Mouse (Mus musculus): ENCODE data around the gene Syf2. TPM values are rescaled to one million over a fixed set of nuclear protein-coding genes. Genes with fewer than 3 reads are reported as not detected.
A peak's percentile ranks its signal among the peaks of the same experiment; 100 is the strongest.

Syf2 gene
- total RNA-seq, 4 experiments from 2014 or later = 45.5 to 65.0 (median 51.9) TPM

- DNase-seq (ENCODE audit: low spot score in 2 of 2) = peak; percentile 97 to 99
These were observed 7.3 kb upstream of the Syf2 start, which contains the start of gene Rsrp1 for GRCm38 (mm10) chr4:134923258-134924018. Gene Rsrp1, plus strand, starts transcription at chr4:134923592.

GRCm38 (mm10) chr4:134924019-134924741 lies 6.5 kb upstream of the Syf2 start:
- DNase-seq (ENCODE audit: low spot score in 2 of 2) = no peak

GRCm38 (mm10) chr4:134925206-134925605 lies 5.5 kb upstream of the Syf2 start:
- DNase-seq (ENCODE audit: low spot score in 2 of 2) = no peak

- no peak for DNase-seq (ENCODE audit: low spot score in 2 of 2)
These were observed 2.8 kb upstream of the Syf2 start for GRCm38 (mm10) chr4:134927815-134928463.

GRCm38 (mm10) chr4:134928464-134928836 lies 2.2 kb upstream of the Syf2 start:
- no peak for DNase-seq (ENCODE audit: low spot score in 2 of 2)

GRCm38 (mm10) chr4:134929536-134929935 lies 1.2 kb upstream of the Syf2 start:
- no peak for DNase-seq (ENCODE audit: low spot score in 2 of 2)

- DNase-seq (ENCODE audit: low spot score in 2 of 2) = no peak
These were observed 508 bp upstream of the Syf2 start for GRCm38 (mm10) chr4:134930190-134930589.

- DNase-seq (ENCODE audit: low spot score in 2 of 2) = no peak
These were observed 6.8 kb downstream of the Syf2 start for GRCm38 (mm10) chr4:134937240-134938176.

GRCm38 (mm10) chr4:134939900-134940299 lies 9.2 kb downstream of the Syf2 start:
- DNase-seq (ENCODE audit: low spot score in 2 of 2) = no peak

- no peak for DNase-seq (ENCODE audit: low spot score in 2 of 2)
These were observed 13.2 kb downstream of the Syf2 start for GRCm38 (mm10) chr4:134943758-134944538.

- peak; percentile 69 to 81 for DNase-seq (ENCODE audit: low spot score in 2 of 2)
These were observed 15.5 kb downstream of the Syf2 start for GRCm38 (mm10) chr4:134946024-134946744.

GRCm38 (mm10) chr4:134950518-134951091 lies 19.9 kb downstream of the Syf2 start:
- no peak for DNase-seq (ENCODE audit: low spot score in 2 of 2)

GRCm38 (mm10) chr4:134954461-134954860 lies 23.8 kb downstream of the Syf2 start:
- no peak for DNase-seq (ENCODE audit: low spot score in 2 of 2)

GRCm38 (mm10) chr4:134955196-134955595 lies 24.5 kb downstream of the Syf2 start:
- DNase-seq (ENCODE audit: low spot score in 2 of 2) = no peak

GRCm38 (mm10) chr4:134955845-134956244 lies 25.1 kb downstream of the Syf2 start:
- no peak for DNase-seq (ENCODE audit: low spot score in 2 of 2)

GRCm38 (mm10) chr4:134956328-134956727 lies 25.6 kb downstream of the Syf2 start:
- peak in 1 of 2 experiments; percentile 55 for DNase-seq (ENCODE audit: low spot score in 2 of 2)

GRCm38 (mm10) chr4:134963021-134963776 lies 32.5 kb downstream of the Syf2 start:
- DNase-seq (ENCODE audit: low spot score in 2 of 2) = no peak

- no peak for DNase-seq (ENCODE audit: low spot score in 2 of 2)
These were observed 37.3 kb downstream of the Syf2 start for GRCm38 (mm10) chr4:134967887-134968604.
